Mouse (Mus musculus): Measurements from ENCODE around the gene Socs1. TPM values are rescaled to one million over a fixed set of nuclear protein-coding genes. Genes with fewer than 3 reads are reported as not detected.

Socs1 gene
- total RNA-seq, 2 experiments from 2014 or later, result 0.40 to 1.5 TPM

DNA sequence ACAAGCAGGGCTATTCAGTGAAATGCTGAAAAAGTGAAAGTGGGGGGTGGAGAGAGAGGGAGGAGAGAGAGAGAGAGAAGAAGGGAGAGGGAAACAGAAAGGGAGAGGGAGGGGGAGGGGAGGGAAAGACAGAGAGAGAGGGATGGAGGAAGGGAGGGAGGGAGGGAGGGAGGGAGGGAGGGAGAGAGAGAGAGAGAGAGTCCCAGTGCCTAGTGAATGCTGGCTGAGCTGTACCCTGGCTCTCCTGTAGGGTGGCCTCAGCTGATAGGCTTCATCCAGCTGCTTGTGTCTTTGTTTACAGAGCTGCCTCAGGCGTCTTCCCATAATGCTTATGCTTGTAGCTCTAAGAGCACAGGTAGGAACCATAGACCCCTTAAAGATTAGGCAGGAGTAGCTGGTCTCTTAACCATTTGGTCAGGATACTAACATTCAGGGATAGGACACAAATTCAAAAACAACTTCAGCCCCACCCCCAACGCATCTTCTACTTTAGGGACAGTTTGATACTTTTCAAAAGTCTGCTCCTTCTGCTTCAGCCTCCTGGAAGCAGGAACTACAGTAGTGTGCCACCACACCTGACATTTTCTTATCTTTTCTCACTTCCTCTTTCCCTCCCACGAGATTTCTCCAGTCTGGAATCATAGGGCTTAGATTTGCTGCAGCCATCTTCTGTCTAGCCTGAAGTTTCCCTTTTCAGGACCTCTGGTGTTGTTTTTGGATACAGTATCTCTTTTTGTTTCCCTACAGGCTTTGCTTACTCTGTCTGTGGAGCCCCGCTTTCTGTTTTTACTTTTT, 14.6 kb downstream of the Socs1 start:
- intact Hi-C loops (cut with DNase I; ENCODE audit: low total_unique reads), result no loop called here
- DNase-seq, result no peak

DNA sequence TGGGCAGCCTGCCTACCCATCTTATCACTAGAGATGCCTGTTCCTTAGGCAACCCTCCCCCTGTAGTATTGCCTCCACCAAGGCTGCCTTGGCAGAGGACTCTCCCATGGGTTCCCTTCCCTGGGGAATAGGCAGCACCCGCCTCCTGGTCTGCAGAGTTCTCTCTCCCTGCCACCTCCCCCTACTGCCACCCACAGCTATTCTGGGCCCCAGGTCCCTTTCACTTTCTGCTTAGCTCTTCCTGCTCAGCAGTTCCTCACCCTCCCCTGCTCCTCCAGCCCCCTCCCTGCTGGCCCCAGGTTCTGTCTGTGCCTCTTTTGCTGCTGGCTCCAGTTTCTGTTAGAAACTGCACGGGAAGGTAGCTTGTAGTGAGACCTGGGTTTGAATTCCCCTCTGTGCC, 15.7 kb downstream of the Socs1 start:
- intact Hi-C loops (cut with DNase I; ENCODE audit: low total_unique reads), result loop anchor here (5.0 kb wide), 1 partner anchor 107 kb away; no protein-coding TSS in a partner anchor
- no peak for DNase-seq

DNA sequence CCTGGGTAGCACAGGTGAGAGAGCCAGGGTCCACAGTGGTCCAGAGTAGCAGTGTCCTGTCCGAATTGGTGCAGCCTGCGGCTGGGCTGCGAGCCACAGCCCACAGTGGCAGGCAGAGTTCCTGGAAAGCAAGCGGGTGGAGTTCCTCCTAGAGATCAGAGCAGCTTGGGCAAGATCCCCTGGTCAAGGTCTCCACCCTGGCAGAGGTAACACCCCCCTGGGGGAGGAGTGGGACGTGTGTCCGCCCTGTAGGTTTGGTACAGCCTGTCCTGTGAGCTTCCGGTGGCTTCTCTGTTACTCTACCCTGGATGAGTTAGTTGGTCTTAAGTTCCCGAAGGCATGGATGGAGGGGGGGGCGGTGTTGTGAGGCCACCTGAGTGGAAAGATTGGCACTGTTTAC, 16.5 kb downstream of the Socs1 start:
- intact Hi-C loops (cut with DNase I; ENCODE audit: low total_unique reads), result loop anchor here (5.0 kb wide), 1 partner anchor 107 kb away; no protein-coding TSS in a partner anchor
- no peak for DNase-seq

DNA sequence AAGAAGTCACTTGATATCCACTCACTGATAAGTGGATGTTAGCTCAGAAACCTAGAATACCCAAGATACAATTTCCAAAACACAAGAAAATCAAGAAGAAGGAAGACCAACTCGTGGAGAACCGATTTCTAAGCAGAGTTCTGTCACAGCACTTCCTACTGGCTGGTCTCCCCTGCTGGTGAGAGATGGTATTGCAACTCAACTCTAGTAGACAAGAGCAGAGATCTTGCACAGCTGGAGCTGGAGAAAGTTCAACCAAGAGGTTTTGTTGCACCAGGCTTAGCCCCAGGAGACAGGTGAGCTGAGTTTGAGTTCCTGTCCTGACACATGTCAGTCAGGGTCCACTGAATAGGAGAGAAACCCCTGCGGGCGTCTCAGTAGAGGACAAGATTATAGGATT, 18.2 kb downstream of the Socs1 start:
- intact Hi-C loops (cut with DNase I; ENCODE audit: low total_unique reads), result loop anchor here (5.0 kb wide), 1 partner anchor 105 kb away; no protein-coding TSS in a partner anchor
- peak; percentile 66 for DNase-seq

DNA sequence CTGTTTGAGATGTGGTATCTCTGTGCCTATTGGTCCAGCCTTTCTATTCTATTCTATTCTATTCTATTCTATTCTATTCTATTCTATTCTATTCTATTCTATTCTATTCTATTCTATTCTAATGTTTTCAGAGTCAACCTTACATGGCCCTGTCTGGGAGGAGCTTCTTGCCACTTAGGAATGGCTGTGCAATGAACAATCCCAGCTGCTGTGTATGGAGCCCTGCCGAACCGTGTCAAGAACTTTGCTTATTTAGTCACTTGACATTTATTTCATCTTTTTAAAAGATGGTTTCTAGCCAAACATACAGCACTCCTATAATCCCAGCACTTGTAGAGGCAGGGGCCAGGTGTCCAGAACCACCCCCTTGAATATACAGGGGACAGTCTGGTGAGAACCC, 21.0 kb downstream of the Socs1 start:
- no peak for DNase-seq
- intact Hi-C loops (cut with DNase I; ENCODE audit: low total_unique reads), result no loop called here

DNA sequence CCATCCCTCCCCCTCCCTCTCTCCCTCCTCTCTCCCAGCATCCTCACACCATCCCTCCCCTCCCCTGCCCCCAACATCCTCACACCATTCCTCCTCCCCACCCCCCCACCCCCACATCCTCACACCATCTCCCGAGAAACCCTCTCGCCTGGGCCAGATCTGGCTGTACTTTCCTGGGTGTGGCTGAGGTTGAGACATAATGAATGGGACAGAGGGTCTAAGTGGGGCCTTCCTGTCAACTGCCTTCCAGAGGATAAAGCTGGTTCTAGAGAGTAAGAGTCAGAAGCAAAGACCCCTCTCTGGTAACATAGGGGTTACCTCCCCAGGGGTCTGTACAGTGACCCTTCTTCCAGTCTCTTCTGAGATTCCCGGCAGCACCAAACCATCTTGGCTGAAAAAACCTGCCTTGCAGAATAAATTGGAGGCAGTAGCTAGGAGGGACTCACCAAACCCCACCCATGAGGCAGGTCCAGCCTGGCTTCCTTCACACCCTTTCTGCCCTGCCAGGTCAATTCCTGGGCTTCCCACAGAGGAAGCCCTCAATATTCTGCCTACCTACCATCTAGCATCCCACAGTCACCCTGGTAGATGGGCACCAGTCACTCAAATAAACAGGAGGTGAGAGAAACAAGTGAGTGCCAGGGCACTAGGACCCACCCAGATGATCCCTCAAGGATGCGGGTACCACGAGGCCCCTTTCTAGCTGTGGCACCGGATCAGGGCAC, 21.6 kb downstream of the Socs1 start:
- DNase-seq, result no peak
- intact Hi-C loops (cut with DNase I; ENCODE audit: low total_unique reads), result no loop called here

DNA sequence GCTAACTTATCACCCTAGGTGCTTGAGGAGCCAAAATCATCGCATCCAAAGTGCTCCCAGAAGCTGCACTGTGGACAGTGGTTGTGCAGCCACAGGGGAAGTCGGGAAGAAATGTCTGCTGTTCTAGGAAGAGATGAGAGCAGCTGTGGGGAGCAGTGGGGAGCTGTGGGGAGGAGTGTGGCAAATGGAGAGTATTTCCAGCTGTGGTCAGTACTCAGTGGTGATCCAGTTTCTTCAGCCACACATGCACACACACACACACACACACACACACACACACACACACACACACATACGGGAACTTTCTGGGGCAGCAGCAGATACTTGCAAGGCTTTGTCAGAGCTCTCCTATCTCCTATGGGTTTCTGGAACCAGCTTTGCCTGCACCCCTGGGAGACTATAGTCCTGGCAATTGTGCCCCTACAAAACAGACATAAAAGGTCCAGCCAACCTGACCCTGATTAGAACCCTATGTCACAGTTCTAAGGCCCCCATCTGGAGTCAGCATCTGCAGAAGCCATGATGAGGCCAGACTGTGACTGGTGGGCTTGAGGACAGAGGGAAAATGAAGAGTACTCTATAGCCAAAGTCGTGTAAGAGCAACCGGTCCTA, 22.7 kb downstream of the Socs1 start:
- intact Hi-C loops (cut with DNase I; ENCODE audit: low total_unique reads), result no loop called here
- DNase-seq, result no peak

DNA sequence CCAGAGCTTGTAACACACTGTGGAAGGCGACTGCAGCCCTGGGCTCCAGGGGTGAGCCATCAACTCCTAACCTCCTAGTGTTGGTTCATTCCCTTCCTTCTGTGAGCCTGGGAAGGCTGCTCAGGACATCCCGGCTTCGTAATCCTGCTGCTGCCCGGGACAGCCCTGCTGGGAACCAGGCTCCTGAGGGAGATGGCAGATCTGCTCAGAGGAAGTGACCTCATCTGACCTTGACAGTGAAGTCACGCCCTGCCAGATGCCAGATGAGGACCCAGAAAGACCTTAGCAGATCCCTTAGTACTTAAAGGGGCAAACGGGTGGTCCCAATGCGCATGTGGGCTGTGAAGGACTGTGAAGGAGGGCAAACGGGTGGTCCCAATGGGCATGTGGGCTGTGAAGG, 24.2 kb downstream of the Socs1 start:
- DNase-seq, result peak; percentile 40
- intact Hi-C loops (cut with DNase I; ENCODE audit: low total_unique reads), result no loop called here

DNA sequence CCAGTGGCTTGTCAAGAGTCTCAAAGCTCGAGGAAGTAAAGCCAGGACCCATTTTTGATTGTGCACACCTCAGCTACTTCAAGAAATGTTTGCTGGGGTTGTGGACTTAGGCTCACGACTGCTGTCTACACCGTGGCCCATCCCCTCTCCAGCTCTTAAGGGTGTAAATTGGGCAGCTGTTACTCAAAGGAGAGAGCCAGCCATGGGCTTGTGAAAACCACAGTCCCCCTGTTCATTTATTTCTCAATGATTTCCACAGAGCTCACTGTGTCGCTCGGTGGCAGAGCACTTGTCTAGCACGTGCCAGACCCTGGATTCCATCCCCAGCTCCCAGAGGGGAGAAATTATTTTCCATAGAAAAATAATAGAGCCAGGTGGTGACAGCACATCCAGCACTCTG, 29.2 kb downstream of the Socs1 start:
- DNase-seq, result no peak
- intact Hi-C loops (cut with DNase I; ENCODE audit: low total_unique reads), result no loop called here

DNA sequence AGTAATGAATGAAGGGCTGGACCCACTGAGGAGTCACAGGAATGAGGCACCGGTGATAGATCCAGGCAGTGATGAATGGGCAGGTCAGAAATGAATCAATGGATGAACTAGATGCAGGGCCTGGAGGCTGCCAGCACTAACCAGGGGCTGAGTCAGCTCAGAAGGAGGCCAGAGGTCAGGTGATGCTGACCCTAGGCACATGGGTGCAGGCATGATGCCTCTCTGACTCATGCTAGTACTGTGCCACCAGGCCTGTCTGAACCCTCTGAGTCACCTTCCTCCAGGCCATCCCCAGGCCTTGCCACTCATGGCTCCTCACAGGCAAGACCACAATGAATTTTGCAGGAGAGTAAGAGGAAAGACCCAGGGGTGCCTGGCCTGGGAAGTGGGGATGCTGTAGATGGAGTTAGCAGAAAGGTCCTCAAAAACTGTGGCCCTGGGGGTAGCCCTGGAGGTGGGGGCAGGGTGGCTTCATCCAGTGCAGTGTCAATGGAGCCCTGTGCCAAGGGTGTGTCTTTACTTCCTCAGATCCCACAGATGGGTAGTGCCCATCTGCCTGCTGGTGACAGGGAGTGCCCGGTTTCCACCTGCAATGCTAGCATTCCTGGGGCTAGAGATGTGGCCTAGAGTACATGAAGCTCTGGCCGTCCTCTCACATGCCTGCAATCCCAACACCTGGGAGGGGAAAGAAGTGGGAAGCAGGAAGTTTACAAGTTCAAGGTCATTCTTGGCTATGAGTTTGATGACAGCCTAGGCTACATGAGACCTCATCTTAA, 30.6 kb downstream of the Socs1 start:
- DNase-seq, result no peak
- intact Hi-C loops (cut with DNase I; ENCODE audit: low total_unique reads), result no loop called here

DNA sequence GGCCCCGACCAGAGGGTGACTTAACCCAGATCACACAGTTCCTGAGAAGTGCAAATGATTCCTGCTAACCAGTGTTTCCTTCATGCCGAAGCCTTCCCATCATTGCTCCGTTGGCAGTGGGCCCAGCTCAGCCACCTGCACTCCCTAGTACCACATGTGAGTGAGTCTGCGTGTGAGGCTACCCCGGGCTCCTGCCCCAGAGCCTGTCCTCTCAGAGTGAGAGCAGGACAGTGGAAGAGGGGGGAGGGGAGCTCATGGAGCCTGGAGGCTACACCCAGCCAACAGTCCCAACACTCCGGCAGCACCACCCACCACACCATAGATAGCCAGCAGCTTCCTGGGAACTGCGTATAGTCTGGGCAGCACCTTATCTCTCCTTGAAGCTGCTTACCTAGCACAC, 35.5 kb downstream of the Socs1 start:
- DNase-seq, result no peak
- intact Hi-C loops (cut with DNase I; ENCODE audit: low total_unique reads), result no loop called here

DNA sequence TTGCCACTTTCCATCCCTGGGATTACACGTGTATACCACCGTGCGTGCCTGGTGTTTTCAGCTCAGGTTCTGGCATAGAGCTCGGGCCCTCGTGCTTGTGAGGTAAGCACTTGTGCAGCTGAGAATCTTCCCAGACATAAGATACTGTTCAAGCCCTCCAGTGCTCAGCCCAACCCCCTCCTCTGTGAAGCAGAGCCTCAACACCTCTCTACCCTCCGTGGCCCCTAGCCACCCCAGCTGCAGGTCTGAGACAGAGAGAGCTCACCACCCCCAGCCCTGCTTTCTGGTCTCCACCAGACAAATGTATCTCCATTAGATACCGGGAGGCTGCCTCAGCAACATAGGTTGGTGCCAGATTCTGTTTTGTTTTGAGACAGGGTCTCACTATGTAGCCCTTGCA, 36.1 kb downstream of the Socs1 start:
- no peak for DNase-seq
- intact Hi-C loops (cut with DNase I; ENCODE audit: low total_unique reads), result no loop called here

DNA sequence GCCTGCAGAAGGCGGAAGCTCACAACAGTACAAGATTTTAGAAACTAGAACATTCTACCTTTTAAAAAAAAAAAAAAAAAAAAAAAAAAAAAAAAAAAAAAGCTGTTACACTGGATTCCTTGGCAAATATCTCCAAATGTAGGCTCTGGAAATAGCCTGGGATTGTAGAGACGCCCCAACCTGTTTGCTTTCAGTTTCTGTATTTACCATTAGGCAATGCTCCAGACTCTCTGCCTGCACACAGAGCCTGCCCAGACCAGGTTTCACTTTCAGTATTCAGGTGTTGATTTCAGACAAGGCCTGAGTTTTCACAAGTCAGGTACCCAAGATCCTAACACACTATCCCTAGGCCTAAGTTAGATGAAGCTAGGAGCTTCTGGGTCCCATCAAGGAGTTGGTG, 44.3 kb downstream of the Socs1 start:
- intact Hi-C loops (cut with DNase I; ENCODE audit: low total_unique reads), result no loop called here
- no peak for DNase-seq

DNA sequence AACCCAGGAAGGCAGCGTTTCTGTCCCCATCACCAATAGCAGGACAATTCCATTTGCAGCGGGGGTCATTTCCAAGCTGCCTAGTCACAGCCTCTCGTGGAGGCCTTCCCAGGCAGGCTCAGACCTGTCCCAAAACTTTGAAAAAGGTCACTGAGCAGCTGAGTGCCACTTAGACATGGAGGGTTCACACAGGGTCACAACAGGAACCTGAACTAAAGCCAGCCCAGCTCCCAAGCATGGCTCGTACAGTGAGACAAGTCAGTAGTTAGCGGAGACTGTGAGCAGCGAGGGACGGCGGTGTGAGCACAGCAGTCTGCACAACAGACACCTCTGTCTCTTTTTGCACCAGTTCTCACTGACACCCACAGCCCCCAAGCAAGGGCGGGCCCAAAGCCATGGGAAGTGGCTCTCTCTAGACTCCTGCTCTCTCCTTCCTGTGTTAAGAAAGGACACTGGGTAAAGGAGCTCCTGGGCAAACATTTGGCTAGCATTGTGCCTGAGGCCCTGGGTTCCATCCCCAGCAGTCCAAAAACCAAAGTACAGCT, 45.4 kb downstream of the Socs1 start:
- intact Hi-C loops (cut with DNase I; ENCODE audit: low total_unique reads), result no loop called here

DNA sequence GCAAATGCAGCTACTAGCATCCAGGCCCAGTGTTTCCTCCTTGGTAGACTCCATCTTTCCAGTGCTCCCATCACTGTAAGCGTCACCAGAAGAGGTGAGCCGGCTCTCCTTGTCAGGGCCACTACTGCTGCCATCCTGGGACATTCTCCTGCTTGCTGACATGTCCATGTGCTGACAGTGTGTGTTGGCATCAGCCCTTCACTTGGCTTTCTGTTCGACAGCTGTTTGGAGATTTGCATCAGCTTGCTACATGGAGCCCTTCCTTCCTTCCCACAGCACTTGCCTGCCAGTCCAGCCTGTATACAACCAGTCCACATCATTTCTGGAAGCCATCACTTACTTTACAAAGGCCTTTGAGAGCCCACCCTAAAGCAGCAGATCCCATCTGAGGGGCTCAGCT, 46.5 kb downstream of the Socs1 start:
- DNase-seq, result peak; percentile 52
- intact Hi-C loops (cut with DNase I; ENCODE audit: low total_unique reads), result no loop called here

More for the DNA sequence above, 45.4 kb downstream of the Socs1 start:
- peak; percentile 38 for DNase-seq

DNA sequence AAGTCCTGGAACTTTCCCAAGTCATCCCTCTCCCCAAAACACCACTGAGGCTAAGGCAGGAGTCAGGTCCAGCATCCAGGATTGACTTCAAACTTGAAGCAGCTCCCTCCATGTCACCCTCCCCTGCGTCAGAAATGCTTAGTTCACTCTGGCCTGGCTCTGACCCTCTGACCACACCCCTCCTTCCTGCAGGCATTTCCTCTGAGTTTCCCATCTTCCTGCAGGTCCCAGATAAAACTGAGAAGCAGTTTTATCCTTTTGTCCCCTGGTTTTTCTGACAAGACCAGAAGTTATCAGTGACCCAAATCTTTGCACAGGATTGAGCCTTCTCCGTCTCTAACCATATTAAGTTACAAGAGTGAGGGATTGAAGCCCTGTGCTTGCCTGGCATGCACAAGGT, 47.8 kb downstream of the Socs1 start:
- intact Hi-C loops (cut with DNase I; ENCODE audit: low total_unique reads), result no loop called here

DNA sequence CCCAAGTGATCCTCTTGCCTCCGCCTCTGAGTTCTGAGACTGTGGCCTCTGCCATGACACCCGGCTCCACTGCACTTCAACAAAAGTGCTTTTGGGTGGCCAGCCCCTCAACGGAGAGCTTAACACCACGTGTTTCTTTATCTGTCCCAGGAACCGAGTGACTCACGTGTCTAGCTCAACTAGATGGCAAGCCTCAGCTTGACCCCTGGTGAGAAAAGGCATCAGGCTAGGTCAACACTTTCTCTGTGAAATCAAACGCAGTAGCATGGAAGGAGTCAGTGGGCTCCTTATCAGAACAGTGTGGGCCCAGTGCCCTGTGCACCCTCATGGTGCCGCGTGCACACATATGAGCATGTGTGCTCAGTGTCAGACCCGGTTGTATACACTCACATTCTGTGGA, 49.0 kb downstream of the Socs1 start:
- intact Hi-C loops (cut with DNase I; ENCODE audit: low total_unique reads), result no loop called here
- DNase-seq, result no peak

More for the DNA sequence above, 47.8 kb downstream of the Socs1 start:
- DNase-seq, result no peak

DNA sequence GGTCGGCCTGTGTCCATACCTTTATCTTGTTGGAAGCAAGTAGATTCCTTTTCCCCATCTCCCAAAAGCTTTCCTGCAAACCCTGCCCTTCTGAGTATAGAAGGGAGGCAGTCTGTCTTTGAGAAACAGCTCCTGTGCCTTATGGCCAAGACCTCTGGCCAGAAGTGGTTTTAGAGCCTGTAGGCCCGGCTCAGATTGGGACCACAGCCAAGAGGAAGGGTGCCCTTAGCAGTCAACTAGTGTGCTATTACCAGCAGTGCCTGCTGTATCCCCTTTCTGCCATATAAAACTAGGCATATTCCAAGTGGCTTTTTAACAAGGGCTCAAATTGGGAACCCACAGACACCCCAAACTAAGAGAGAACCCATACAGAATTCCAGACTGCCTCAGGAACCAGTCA, 49.6 kb downstream of the Socs1 start:
- DNase-seq, result peak; percentile 55
- intact Hi-C loops (cut with DNase I; ENCODE audit: low total_unique reads), result no loop called here

DNA sequence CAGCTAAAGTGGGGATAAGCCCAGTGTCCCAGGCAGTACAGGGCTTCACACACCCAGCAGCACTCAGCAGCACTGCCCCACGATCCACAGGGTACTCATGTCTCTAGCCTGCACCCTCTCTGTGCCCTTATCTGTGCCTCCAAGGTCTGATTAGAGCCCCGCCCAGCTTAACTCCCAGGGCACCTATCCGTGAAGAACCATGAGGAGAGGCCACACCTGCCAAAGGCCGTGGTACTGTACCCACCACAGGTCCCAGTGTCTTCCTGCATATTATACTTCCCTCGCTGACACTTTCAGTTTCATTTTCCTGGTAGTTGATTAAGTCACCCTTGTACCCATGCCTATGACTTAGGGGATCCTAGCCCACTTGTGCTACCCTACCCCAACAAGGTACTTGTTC, 52.9 kb downstream of the Socs1 start:
- intact Hi-C loops (cut with DNase I; ENCODE audit: low total_unique reads), result no loop called here
- no peak for DNase-seq

Data from gastrocnemius, postnatal 14 days (tissue).